Mouse (Mus musculus) embryonic facial prominence, embryonic 11.5 days (tissue): ENCODE results near the gene Adgre5. TPM values are rescaled to one million over a fixed set of nuclear protein-coding genes. Genes with fewer than 3 reads are reported as not detected.

ENCODE experiments used
- ATAC-seq: fragments of 200-750 bp; cut with Nextera tagmentation; replicated peaks from 2 replicates; pipeline ENCODE4 v1.8.0; 2017; ENCODE audit warnings: low read depth; ENCODE audit not compliant: insufficient number of reproducible peaks, low FRiP score, low TSS enrichment
- DNase-seq: peaks from one replicate; pipeline ENCODE4 v3.0.0-alpha.2; 2015; ENCODE audit warnings: low spot score
- H3K27ac ChIP-seq: fragments of 300-500 bp; sonication (generic); replicated peaks from 2 replicates; pipeline ENCODE4 v1.5.1; 2014; ENCODE audit warnings: mild to moderate bottlenecking, low read depth, low read length, control low read depth
- H3K27me3 ChIP-seq: fragments of 300-500 bp; sonication (generic); 2 replicates; pipeline ENCODE4 v1.6.1; 2014; ENCODE audit warnings: mild to moderate bottlenecking, low read length, moderate library complexity, mixed read lengths; ENCODE audit not compliant: control insufficient read depth, insufficient read depth
- H3K36me3 ChIP-seq: fragments of 300-500 bp; sonication (generic); replicated peaks from 2 replicates; pipeline ENCODE4 v1.6.1; 2014; ENCODE audit warnings: low read depth, mild to moderate bottlenecking, low read length, moderate library complexity, mixed read lengths; ENCODE audit not compliant: control insufficient read depth, insufficient read depth
- H3K4me1 ChIP-seq: fragments of 300-500 bp; sonication (generic); 2 replicates; pipeline ENCODE4 v1.6.1; 2014; ENCODE audit warnings: low read length, mixed read lengths; ENCODE audit not compliant: control insufficient read depth, insufficient read depth
- H3K4me2 ChIP-seq: fragments of 300-500 bp; sonication (generic); 2 replicates; pipeline ENCODE4 v1.6.1; 2014; ENCODE audit warnings: low read depth, mild to moderate bottlenecking, control low read depth, low read length, moderate library complexity
- H3K4me3 ChIP-seq: fragments of 300-500 bp; sonication (generic); 2 replicates; pipeline ENCODE4 v1.5.1; 2014; ENCODE audit warnings: low read depth, low read length, control low read depth
- H3K9ac ChIP-seq: fragments of 300-500 bp; sonication (generic); replicated peaks from 2 replicates; pipeline ENCODE4 v1.6.1; 2014; ENCODE audit warnings: mild to moderate bottlenecking, control low read depth, low read length
- H3K9me3 ChIP-seq: fragments of 300-500 bp; sonication (generic); replicated peaks from 2 replicates; pipeline ENCODE4 v1.6.1; 2016; ENCODE audit warnings: mild to moderate bottlenecking, low read length, inconsistent platforms, mixed read lengths; ENCODE audit not compliant: control insufficient read depth
- WGBS: fragments of 180-500 bp; shearing (Covaris S2); extraction: QIAGEN DNeasy Blood & Tissue Kit; methylation state at CpG from one replicate; pipeline ENCODE4 v1.1.7; 2014; 5-methylcytosine and 5-hydroxymethylcytosine counted together
- polyA plus RNA-seq: library from polyadenylated mRNA; unstranded; fragments of >200 nt; fragmentation: Nextera tagmentation; extraction: Ambion mirVana; gene quantifications from 2 replicates; pipeline ENCODE4 v1.2.1, GENCODE M21; 2014

The Adgre5 gene
- polyA plus RNA-seq, 1 experiment from 2014 or later = 19.0 TPM

DNA sequence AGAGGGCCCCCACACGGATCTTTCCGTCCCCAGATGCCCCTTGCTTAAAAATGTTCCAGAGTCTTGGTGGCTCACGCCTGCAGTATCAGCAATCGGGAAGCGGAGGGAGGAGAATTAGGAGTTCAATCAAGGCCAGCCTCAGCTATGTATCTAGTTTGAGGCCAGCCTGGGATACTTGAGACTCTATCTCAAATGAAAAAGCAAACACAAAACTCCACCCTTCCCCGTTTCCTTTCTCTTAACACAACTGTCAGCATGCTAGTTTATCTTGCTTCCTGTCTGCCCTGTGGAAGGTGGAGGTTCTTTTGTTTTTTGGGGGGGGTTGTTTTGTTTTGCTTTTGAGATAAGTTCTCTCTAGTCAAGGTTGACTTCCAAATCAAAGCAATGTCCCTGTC is 32.3 kb upstream of the Adgre5 start:
- H3K9me3 ChIP-seq = no peaks in the 10 kb centered on the region
- no peak overlapping the region for H3K27ac ChIP-seq
- H3K4me1 ChIP-seq = no peaks in the 10 kb centered on the region
- no peaks in the 10 kb centered on the region for H3K27me3 ChIP-seq
- no peak for DNase-seq
- no peaks in the 10 kb centered on the region for H3K36me3 ChIP-seq
- H3K9ac ChIP-seq = no peak overlapping the region
- H3K4me3 ChIP-seq = peak overlapping the region; percentile 34; the same call in 1 of the 2 replicates
- H3K4me2 ChIP-seq = peak overlapping the region; percentile 67
- no peak for ATAC-seq
- WGBS = 46% methylated on average over 6 of the region's 6 CpGs

DNA sequence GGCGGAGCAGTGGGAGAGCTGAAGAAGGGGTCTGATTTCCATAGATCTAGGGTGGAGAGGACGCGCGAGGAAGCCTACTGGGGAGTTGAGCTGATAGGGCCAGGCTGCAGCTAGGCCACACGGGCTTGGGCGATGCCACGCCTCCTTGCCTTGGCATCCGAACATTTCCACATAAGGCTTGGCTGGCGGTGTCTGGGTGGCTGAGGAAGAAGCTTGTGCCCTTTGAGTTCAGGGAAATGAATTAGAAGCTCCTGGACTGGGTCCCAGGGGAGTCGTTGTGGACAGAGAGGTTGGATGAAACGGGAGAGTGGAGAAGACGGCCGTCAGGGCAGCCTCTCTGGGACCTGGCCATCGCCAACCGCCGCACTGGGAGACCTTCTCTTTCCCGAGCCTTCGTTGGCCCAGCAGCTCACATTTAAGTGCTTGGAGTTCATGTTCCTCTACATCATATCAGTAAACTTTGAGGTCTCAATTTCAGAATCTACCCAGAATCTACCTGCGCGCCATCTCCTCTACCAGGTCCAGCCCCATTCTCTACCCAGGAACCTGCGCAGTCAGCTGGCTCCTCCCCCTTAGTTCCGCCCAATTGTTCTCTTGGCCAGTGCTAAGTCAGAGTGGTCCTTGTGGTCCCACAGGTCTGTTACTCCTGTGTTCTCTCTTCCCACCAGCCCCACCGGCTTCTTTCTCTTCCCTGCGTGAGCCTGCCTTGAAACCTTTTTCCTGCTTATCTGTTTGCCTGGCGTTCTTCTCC is 31.8 kb upstream of the Adgre5 start:
- 5% methylated on average over 25 of the region's 25 CpGs for WGBS
- Histone ChIP-seq H3K9me3 (no peaks in the 10 kb centered on the region), H3K27me3 (no peaks in the 10 kb centered on the region), H3K27ac (no peak overlapping the region), H3K36me3 (no peaks in the 10 kb centered on the region), H3K9ac (peak overlapping the region; percentile 30), H3K4me2 (peak overlapping the region; percentile 67), H3K4me1 (no peaks in the 10 kb centered on the region), H3K4me3 (peak overlapping the region; percentile 34)
- ATAC-seq (peak; percentile 35; the same call in 1 of the 2 replicates), DNase-seq (peak; percentile 64)

DNA sequence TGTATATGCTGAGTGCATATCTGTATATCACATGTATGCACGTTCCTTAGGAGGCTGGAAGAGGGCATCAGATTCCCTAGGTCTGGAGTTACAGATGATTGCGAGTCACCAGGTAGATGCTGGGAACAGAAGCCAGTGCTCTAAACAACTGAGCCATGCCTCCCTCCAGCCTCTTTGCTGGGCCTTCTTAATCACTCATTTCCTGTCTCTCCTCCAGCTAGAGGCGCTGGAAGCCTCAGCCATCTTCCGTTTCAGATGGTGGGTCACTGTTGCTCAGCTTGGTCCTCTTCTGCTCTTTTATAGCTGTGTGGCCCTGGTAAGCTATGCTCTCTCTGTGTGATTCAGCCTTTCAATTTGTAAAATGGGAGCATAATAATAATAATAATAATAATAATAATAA is 30.7 kb upstream of the Adgre5 start:
- WGBS = 39% methylated on average over 4 of the region's 4 CpGs
- Histone ChIP-seq H3K27ac (no peak overlapping the region), H3K4me2 (no peak overlapping the region), H3K4me1 (no peaks in the 10 kb centered on the region), H3K4me3 (no peak overlapping the region), H3K9ac (no peak overlapping the region), H3K27me3 (no peaks in the 10 kb centered on the region), H3K9me3 (no peaks in the 10 kb centered on the region; the same call in 1 of the 2 replicates), H3K36me3 (no peaks in the 10 kb centered on the region)
- ATAC-seq = no peak
- no peak for DNase-seq

DNA sequence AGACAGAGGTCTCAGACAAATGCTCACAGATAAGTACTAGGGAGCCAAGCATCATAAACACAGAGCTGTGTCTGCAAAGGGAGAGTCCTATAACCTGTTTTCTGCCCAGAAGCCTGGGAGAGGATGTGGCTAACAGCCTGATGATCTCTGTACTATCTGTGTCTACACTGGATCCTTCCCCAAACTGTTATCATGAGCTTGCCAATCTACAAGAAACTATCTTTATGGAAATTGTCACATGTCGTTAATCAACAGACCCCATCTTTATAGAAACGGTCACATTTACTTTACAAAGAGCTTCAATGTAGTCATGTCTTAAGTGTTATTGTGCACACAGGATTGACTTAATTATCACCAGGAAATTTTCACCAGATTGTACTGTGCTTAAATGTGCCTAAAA is 29.5 kb upstream of the Adgre5 start:
- no peak overlapping the region for H3K27ac ChIP-seq
- ATAC-seq = no peak
- 84% methylated on average over 2 of the region's 2 CpGs for WGBS

DNA sequence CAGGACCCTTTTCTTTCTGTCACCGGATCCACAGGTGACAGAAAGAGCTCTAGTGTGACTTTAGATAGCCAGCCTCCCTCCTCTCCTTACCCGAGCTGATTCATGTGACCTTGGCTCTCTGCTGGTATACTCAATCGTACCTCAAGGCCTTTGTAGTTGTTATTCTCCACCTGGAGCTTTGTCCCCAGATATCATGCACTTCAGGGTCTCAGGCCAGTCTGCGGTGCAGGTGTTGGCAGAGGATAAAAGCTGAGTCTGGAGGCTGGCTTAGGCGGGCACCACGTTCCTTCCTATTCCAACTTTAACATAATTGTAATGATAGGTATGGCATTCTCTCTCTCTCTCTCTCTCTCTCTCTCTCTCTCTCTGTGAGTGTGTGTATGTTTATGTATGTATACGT is 28.6 kb upstream of the Adgre5 start:
- no peak overlapping the region for H3K9ac ChIP-seq
- no peaks in the 10 kb centered on the region for H3K27me3 ChIP-seq
- WGBS = 76% methylated on average over 7 of the region's 7 CpGs
- H3K4me3 ChIP-seq = no peak overlapping the region
- ATAC-seq = no peak
- no peak overlapping the region for H3K4me2 ChIP-seq
- no peak overlapping the region for H3K27ac ChIP-seq
- H3K4me1 ChIP-seq = no peaks in the 10 kb centered on the region
- H3K9me3 ChIP-seq = no peaks in the 10 kb centered on the region; the same call in 1 of the 2 replicates
- no peak for DNase-seq
- no peaks in the 10 kb centered on the region for H3K36me3 ChIP-seq

More for the DNA sequence above, 29.5 kb upstream of the Adgre5 start:
- Histone ChIP-seq H3K9me3 (no peaks in the 10 kb centered on the region; the same call in 1 of the 2 replicates), H3K36me3 (no peaks in the 10 kb centered on the region), H3K27me3 (no peaks in the 10 kb centered on the region), H3K4me3 (no peak overlapping the region), H3K4me1 (no peaks in the 10 kb centered on the region), H3K9ac (no peak overlapping the region), H3K4me2 (no peak overlapping the region)
- no peak for DNase-seq

DNA sequence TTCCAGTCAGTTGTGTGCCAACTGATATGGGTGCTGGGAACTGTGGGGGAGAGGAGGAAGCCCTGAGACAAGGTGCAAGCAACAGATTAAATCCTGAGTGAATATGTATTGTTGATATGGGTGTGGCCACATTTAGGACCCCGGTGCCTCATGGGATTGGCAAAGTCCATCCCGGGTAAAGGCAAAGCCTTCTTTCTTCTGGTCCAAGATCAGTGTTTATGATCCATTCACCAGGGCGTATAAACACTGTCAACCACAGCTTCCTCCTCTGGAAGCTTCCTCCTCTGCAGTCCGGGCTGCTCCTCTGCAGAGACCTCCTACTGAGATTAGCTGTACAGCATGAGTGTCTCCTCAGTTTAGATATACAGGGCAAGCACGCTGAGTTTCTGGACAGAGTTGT is 27.4 kb upstream of the Adgre5 start:
- no peaks in the 10 kb centered on the region for H3K36me3 ChIP-seq

DNA sequence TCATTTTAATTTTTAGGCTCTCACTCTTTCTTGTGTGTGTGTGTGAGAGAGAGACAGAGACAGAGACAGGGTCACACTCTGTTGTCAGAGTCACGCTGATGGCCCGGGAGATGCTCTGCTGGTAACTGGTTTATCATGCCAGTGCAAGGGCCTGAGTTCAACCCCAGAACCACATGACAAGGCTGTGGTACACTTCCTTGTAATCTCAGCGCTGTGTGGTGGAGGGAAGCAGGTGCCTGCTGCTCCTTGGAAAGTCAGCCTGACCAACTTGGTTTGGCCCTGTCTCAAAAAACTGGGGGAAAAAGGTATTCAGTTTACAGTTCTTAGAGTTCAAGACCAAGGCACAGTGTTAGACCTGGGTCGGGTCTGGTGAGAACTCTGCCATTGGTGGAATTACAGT is 26.3 kb upstream of the Adgre5 start:
- H3K36me3 ChIP-seq = no peaks in the 10 kb centered on the region
- ATAC-seq = no peak
- H3K4me2 ChIP-seq = no peak overlapping the region
- no peak for DNase-seq
- no peak overlapping the region for H3K27ac ChIP-seq
- no peak overlapping the region for H3K4me3 ChIP-seq
- WGBS = 93% methylated on average over 4 of the region's 4 CpGs
- no peaks in the 10 kb centered on the region for H3K4me1 ChIP-seq
- no peaks in the 10 kb centered on the region for H3K27me3 ChIP-seq
- H3K9me3 ChIP-seq = no peaks in the 10 kb centered on the region; the same call in 1 of the 2 replicates
- no peak overlapping the region for H3K9ac ChIP-seq

More for the DNA sequence above, 27.4 kb upstream of the Adgre5 start:
- no peaks in the 10 kb centered on the region; the same call in 1 of the 2 replicates for H3K9me3 ChIP-seq
- no peaks in the 10 kb centered on the region for H3K4me1 ChIP-seq
- H3K4me2 ChIP-seq = no peak overlapping the region
- 58% methylated on average over 5 of the region's 5 CpGs for WGBS
- no peaks in the 10 kb centered on the region for H3K27me3 ChIP-seq
- no peak overlapping the region for H3K4me3 ChIP-seq
- no peak overlapping the region for H3K9ac ChIP-seq
- no peak for DNase-seq
- no peak overlapping the region for H3K27ac ChIP-seq
- no peak for ATAC-seq

DNA sequence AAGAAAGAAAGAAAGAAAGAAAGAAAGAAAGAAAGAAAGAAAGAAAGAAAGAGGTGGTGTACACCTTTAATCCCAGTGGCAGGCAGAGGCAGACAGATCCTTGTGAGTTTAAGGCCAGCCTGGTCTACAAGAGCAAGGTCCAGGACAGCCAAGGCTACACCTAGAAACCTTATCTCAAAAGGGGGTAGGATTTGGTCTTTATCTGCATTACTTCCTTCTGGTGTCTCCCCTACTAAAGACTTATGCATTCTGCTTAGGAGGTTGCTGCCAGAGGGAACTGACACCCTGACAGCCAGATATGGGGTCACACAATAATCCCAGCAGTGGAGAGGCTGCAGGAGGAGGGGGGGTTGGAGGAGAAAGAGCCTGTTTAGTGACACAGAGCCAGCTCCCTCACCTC is 24.5 kb upstream of the Adgre5 start:
- H3K4me3 ChIP-seq = no peak overlapping the region
- no peak overlapping the region for H3K4me2 ChIP-seq
- H3K36me3 ChIP-seq = no peaks in the 10 kb centered on the region
- H3K27me3 ChIP-seq = no peaks in the 10 kb centered on the region
- H3K9me3 ChIP-seq = no peaks in the 10 kb centered on the region; the same call in 1 of the 2 replicates
- H3K9ac ChIP-seq = no peak overlapping the region
- no peaks in the 10 kb centered on the region for H3K4me1 ChIP-seq
- ATAC-seq (no peak), DNase-seq (no peak)
- H3K27ac ChIP-seq = no peak overlapping the region
